Mouse (Mus musculus) cerebellum, adult 2 months (tissue): ENCODE data around the gene Clec12a. TPM values are rescaled to one million over a fixed set of nuclear protein-coding genes. Genes with fewer than 3 reads are reported as not detected.

Experiments used
- DNase-seq, 2 experiments: peaks; one replicate each; pipeline ENCODE4 v3.0.0; 2021
- H3K27ac ChIP-seq: fragments of 200-500 bp; 2 replicates; pipeline ENCODE4 v1.5.1; 2012; ENCODE audit warnings: low read length, control low read depth, inconsistent platforms; ENCODE audit not compliant: insufficient read depth
- H3K27me3 ChIP-seq: fragments of 200-500 bp; 2 replicates; pipeline ENCODE4 v1.6.1; 2012; ENCODE audit warnings: inconsistent platforms, mild to moderate bottlenecking, low read length, moderate library complexity; ENCODE audit not compliant: control insufficient read depth, insufficient read depth
- H3K4me1 ChIP-seq: fragments of 200-500 bp; 2 replicates; pipeline ENCODE4 v1.6.1; 2011; ENCODE audit warnings: low read length; ENCODE audit not compliant: control insufficient read depth, insufficient read depth
- H3K4me3 ChIP-seq: fragments of 200-500 bp; replicated peaks from 2 replicates; pipeline ENCODE3; 2011; ENCODE audit warnings: mild to moderate bottlenecking, low read depth, low read length, control low read depth; ENCODE audit not compliant: insufficient read depth
- CTCF ChIP-seq: fragments of 200-500 bp; IDR thresholded peaks from 2 replicates; pipeline ENCODE4 v1.5.1; 2011; ENCODE audit warnings: low read depth, mild to moderate bottlenecking, control low read depth, low read length, moderate library complexity, borderline replicate concordance; ENCODE audit not compliant: insufficient read depth
- POLR2A ChIP-seq: fragments of 200-500 bp; IDR thresholded peaks from 2 replicates; pipeline ENCODE4 v1.6.1; 2011; ENCODE audit warnings: low read length, control low read depth, borderline replicate concordance; ENCODE audit not compliant: insufficient read depth
- WGBS: fragments of 180-500 bp; shearing (Covaris S2); methylation state at CpG from one replicate; pipeline ENCODE4 v1.1.7; 2018; 5-methylcytosine and 5-hydroxymethylcytosine counted together
- polyA plus RNA-seq: library from polyadenylated mRNA; depleted of rRNA; stranded (reverse); fragments of >200 nt; gene quantifications from 2 replicates; pipeline ENCODE4 v1.2.3, GENCODE M21; 2012

Gene Clec12a
- polyA plus RNA-seq, 1 experiment: 0.13 TPM

DNA sequence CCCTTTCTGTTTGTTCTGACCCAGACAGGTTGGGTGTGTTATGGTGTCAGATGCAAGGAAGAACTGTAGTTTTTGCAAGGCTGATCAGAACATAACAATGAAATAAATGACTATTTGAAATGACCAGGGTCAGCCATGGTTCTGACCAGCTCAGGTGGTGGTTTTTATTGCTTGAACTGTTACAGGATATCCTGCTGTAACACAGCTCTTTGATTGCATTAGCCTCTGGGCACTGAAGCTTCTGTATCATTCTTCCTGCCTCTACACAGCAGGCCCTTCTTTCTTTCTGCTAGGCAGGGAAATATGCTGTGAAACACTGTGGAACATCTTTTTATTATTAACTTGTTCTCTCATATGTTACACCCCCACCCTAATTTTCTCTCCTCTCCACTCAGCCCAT, 13.9 kb downstream of the Clec12a start:
- no peak for TF ChIP-seq POLR2A
- TF ChIP-seq CTCF: no peak
- no peak overlapping the region for H3K4me3 ChIP-seq
- H3K27me3 ChIP-seq: no peaks in the 10 kb centered on the region
- no peak overlapping the region for H3K27ac ChIP-seq
- no peak for DNase-seq
- H3K4me1 ChIP-seq: no peaks in the 10 kb centered on the region

DNA sequence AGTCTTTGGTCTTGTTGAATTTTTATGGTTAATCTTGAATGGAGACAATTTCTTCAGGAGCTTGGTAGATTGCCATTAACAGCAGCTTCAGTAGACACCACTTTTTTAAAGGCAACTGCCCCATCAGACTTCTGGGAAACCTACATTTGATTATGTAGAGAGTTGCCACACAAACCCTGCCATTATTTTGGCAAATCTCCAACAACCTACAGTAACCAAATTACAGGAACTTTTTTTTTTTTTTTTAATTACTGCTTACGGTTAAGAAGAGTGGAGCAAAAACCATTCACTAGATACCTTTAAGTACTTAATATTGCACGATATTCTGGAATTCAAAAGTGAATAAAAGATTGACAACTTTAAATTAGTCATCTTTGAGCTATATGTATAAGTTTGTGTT, 17.0 kb downstream of the Clec12a start:
- Histone ChIP-seq H3K4me3 (no peak overlapping the region), H3K27me3 (no peaks in the 10 kb centered on the region), H3K4me1 (no peaks in the 10 kb centered on the region), H3K27ac (no peak overlapping the region)
- TF ChIP-seq POLR2A: no peak
- TF ChIP-seq CTCF: no peak
- DNase-seq: no peak
- WGBS: 89% methylated on average over 2 of the region's 2 CpGs

DNA sequence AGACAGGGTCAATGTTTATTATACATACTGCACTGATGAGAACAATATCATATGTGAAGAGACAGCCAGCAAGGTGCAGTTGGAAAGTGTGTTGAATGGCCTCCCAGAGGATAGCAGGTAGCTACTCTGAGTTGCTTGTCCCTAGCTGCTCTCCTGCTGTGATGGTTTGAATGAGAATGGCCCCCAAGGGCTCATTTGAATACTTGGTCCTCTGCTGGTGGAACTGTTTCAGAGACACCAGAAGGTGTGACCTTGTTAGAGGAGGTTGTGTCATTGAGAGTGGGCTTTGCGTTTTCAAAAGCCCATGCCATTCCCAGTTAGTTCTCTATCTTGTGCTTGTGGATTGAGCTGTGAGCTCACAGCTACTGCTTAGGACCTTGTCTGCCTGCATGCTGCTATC, 21.5 kb downstream of the Clec12a start:
- DNase-seq: no peak
- Histone ChIP-seq H3K4me1 (no peaks in the 10 kb centered on the region), H3K27ac (no peak overlapping the region), H3K4me3 (no peak overlapping the region), H3K27me3 (no peaks in the 10 kb centered on the region)
- 15% methylated on average over 1 of the region's 1 CpGs for WGBS
- TF ChIP-seq CTCF (no peak), POLR2A (no peak)

DNA sequence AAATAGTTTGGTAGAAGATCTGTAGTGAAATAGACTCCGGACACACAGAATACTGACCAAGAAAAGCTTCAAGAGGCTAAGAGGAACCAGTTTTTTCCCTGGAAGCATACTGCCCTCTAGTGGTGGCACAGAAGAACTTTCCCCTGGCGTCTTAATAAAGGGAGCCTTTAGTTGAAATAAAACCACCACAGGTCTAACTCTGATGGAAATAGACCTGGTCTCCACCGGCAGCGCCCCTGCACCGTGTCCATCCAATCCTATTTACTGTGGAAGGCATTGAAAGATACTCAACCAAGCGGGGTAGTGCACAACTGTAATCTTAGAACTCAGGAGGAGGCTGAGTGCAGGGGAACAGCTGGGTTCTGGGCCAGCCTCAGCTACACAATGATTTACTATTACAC, 23.5 kb downstream of the Clec12a start:
- TF ChIP-seq POLR2A (no peak), CTCF (peak; percentile 51; the same call in 1 of the 2 replicates)
- WGBS: 11% methylated on average over 6 of the region's 6 CpGs
- H3K4me1 ChIP-seq: no peaks in the 10 kb centered on the region

DNA sequence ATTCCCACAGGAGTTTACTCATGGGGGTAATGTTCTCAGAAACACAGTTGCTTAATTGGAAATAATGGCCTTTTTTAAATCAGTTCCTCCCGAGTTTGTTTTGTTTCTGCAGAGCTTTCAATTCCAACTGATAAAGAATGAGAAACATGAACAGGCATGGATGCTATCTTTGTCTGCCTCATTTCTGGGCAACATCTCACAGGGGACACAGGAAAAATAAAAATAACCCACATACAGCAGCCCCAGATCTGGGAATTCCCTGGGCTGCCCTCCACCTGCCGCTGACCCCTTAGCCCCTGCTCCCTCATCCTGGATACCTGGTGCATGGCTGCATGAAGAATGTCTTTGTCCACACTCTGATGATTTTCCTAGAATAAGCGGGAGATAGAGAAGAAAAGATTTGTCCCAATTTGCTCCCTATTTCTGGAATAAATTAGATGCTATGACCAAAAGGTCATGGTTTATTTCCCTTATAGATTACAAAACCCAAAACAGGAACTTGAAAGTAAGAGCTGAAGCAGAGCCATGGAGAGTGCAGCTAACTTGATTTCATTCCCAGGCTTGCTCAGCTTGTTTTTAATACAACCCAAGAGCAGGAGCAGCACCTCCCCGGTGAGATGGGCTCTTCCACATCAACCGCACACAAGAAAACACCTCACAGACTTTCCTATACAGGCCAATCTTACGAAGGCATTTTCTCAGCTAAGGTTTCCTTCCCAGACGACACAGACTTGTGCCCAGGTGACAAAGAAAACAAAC, 27.1 kb downstream of the Clec12a start:
- no peak overlapping the region for H3K27ac ChIP-seq
- no peak for TF ChIP-seq POLR2A
- TF ChIP-seq CTCF: no peak
- DNase-seq: no peak
- 79% methylated on average over 7 of the region's 7 CpGs for WGBS
- no peak overlapping the region for H3K4me3 ChIP-seq
- no peaks in the 10 kb centered on the region for H3K4me1 ChIP-seq
- H3K27me3 ChIP-seq: no peaks in the 10 kb centered on the region

More for the DNA sequence above, 23.5 kb downstream of the Clec12a start:
- Histone ChIP-seq H3K4me3 (no peak overlapping the region), H3K27ac (no peak overlapping the region), H3K27me3 (no peaks in the 10 kb centered on the region)
- DNase-seq: peak; percentile 14 to 16

DNA sequence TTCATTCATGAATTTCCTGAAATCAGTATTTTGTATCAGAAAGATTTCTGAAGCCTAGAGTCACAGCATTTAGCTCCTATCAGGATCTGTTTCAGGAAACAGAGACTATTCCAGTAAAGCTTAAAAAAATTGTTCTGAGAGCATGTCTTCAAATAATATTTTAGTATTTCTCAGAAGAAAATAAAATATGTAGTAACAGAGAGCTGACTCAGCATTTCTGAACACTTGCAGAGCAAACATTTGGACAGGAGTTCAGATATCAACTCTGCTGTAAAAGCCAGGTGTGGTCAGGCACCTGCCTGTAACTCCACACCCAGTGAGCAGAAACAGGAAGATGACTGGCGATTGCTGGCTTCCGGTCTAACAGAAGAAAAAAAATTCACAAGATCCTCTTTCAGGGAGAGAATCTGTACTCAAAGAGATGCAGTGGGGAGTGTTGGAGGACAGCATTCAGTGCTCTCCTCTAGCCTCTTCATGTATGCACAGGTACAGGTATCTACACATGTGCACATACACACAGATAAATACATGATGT, 32.5 kb downstream of the Clec12a start:
- DNase-seq: no peak
- TF ChIP-seq POLR2A (no peak), CTCF (no peak)
- Histone ChIP-seq H3K4me3 (no peak overlapping the region), H3K4me1 (no peaks in the 10 kb centered on the region), H3K27ac (no peak overlapping the region), H3K27me3 (no peaks in the 10 kb centered on the region)
- 93% methylated on average over 2 of the region's 2 CpGs for WGBS

DNA sequence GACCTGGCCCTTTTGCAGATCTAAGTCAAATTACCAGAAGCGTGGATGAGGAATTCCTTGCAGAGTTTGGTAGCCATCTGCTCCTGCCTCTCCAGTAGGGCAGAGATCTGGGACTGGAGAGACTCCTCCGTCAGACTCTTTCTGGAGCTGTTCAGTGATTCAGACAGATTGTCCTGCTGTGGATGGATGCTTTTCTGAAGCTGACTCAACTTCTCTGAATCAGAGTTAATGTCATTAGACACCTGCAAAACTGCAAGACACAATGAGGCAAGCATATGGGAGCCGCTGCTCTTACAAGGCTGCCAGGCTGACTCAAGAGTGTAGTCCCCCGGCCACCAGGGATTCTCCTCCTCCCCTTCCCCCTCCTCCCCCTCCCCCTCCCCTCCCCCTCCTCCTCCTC, 38.0 kb downstream of the Clec12a start:
- no peak for DNase-seq
- 16% methylated on average over 4 of the region's 4 CpGs for WGBS
- no peaks in the 10 kb centered on the region for H3K4me1 ChIP-seq

DNA sequence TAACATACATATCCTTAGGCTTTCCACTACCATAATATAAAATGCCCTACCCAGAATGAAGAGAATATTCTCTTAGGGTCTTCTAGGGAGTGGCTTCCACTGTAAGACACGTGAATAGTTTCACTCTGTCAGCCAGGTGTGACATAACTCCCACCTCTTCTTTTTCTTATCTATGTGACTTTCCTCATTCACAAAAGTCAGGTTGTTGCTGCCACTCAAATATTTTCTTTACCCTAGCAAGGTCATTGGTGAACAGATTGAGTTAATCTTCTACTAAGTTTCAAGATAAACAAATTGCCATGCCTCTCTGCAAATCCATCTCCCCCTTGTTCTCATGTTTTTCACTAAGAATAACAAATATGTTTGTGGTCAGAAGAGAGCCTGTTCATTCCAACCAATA, 39.2 kb downstream of the Clec12a start:
- no peaks in the 10 kb centered on the region for H3K4me1 ChIP-seq
- no peak overlapping the region for H3K27ac ChIP-seq
- no peak for TF ChIP-seq CTCF
- TF ChIP-seq POLR2A: no peak
- WGBS: 93% methylated on average over 1 of the region's 1 CpGs
- DNase-seq: no peak
- no peak overlapping the region for H3K4me3 ChIP-seq
- no peaks in the 10 kb centered on the region for H3K27me3 ChIP-seq

More for the DNA sequence above, 38.0 kb downstream of the Clec12a start:
- Histone ChIP-seq H3K27me3 (no peaks in the 10 kb centered on the region), H3K4me3 (no peak overlapping the region), H3K27ac (no peak overlapping the region)
- no peak for TF ChIP-seq CTCF
- TF ChIP-seq POLR2A: no peak
